Mouse (Mus musculus) hindbrain, embryonic 16.5 days (tissue): Measurements from ENCODE around the gene Cyp1a1. TPM values are rescaled to one million over a fixed set of nuclear protein-coding genes. Genes with fewer than 3 reads are reported as not detected.
A peak's percentile ranks its signal among the peaks of the same experiment; 100 is the strongest.

Experiments
- ATAC-seq: fragments of 200-750 bp; cut with Nextera tagmentation; 2 replicates; pipeline ENCODE4 v1.8.0; 2017; ENCODE audit warnings: moderate TSS enrichment, moderate library complexity
- H3K27ac ChIP-seq: fragments of 300-500 bp; sonication (generic); 2 replicates; pipeline ENCODE4 v1.5.1; 2014; ENCODE audit warnings: low read depth, mild to moderate bottlenecking, control low read depth, low read length, moderate library complexity
- H3K27me3 ChIP-seq: fragments of 300-500 bp; sonication (generic); replicated peaks from 2 replicates; pipeline ENCODE4 v1.6.1; 2014; ENCODE audit warnings: low read length; ENCODE audit not compliant: control insufficient read depth, insufficient read depth
- H3K36me3 ChIP-seq: fragments of 300-500 bp; sonication (generic); 2 replicates; pipeline ENCODE4 v1.6.1; 2014; ENCODE audit warnings: mild to moderate bottlenecking, low read length, moderate library complexity, mixed read lengths; ENCODE audit not compliant: control insufficient read depth, insufficient read depth
- H3K4me1 ChIP-seq: fragments of 300-500 bp; sonication (generic); 2 replicates; pipeline ENCODE4 v1.6.1; 2014; ENCODE audit warnings: low read depth, low read length; ENCODE audit not compliant: control insufficient read depth, insufficient read depth
- H3K4me2 ChIP-seq: fragments of 300-500 bp; sonication (generic); 2 replicates; pipeline ENCODE4 v1.6.1; 2014; ENCODE audit warnings: mild to moderate bottlenecking, low read length, control low read depth, moderate library complexity
- H3K4me3 ChIP-seq: fragments of 300-500 bp; sonication (generic); 2 replicates; pipeline ENCODE4 v1.5.1; 2014; ENCODE audit warnings: mild to moderate bottlenecking, low read length, control low read depth, moderate library complexity
- H3K9ac ChIP-seq: fragments of 300-500 bp; sonication (generic); 2 replicates; pipeline ENCODE4 v1.6.1; 2014; ENCODE audit warnings: low read depth, mild to moderate bottlenecking, control low read depth, low read length, moderate library complexity
- H3K9me3 ChIP-seq: fragments of 300-500 bp; sonication (generic); 2 replicates; pipeline ENCODE4 v1.6.1; 2014; ENCODE audit warnings: mild to moderate bottlenecking, low read length, moderate library complexity; ENCODE audit not compliant: control insufficient read depth
- WGBS: fragments of 180-500 bp; shearing (Covaris S2); extraction: QIAGEN DNeasy Blood & Tissue Kit; methylation state at CpG from one replicate; pipeline ENCODE4 v1.1.7; 2014; 5-methylcytosine and 5-hydroxymethylcytosine counted together
- polyA plus RNA-seq: library from polyadenylated mRNA; unstranded; fragments of >200 nt; fragmentation: Nextera tagmentation; extraction: Ambion mirVana; gene quantifications from 2 replicates; pipeline ENCODE4 v1.2.1, GENCODE M21; 2015

The Cyp1a1 gene
- polyA plus RNA-seq, 1 experiment from 2014 or later, result 0.13 TPM

DNA sequence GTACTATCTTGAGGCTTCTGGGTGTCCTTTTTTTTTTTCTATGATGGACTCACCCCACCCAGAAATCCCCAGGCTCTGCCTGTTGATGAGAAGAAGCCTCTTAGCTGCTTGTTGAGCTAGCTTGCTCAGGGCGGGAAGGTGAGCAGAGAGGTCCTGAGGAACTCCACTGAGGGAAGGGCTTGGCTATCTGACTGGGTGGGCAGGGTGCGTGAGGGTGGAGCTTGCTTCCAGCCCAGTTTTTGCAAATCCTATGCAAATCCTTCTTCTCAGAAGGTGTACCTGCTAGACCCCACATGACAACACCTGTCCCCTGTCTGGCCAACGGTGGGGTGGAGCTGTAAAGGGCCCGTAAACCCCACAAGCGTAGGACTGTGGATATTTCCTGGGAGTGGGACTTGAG, 34.4 kb upstream of the Cyp1a1 start, which contains the start of gene Csk:
Csk (minus strand) TSS at position 349 of the 400 bp plus-strand sequence.
- Histone ChIP-seq H3K27ac (no peak within 1 kb of the TSS), H3K4me1 (peaks cover 7% of the 10 kb centered on the region), H3K36me3 (no peaks in the 10 kb centered on the region), H3K4me3 (no peak within 1 kb of the TSS), H3K9ac (no peak within 1 kb of the TSS), H3K9me3 (no peaks in the 10 kb centered on the region), H3K27me3 (no peaks in the 10 kb centered on the region), H3K4me2 (no peak within 1 kb of the TSS)
- 54% methylated on average over 5 of the region's 5 CpGs for WGBS
- no peak for ATAC-seq

DNA sequence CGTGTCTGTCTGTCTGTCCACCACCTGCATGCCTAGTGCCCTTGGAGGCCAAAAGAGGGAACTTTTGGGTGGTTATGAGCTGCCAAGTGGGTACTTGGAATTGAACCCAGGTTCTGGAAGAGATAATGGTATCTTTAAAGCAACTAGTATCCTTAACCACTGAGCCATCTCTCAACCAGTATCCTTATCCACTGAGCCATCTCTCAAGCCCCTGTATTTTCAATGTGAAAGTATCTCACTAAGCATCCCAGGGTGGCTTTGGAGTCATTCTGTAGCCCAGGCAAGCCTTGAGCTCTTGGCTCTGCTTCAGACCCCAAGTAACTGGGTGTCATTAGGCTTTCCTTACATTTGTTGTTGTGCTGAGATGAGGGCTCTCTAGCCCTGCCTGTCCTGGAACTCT, 32.8 kb upstream of the Cyp1a1 start:
- Histone ChIP-seq H3K27me3 (no peaks in the 10 kb centered on the region), H3K27ac (no peak overlapping the region), H3K4me2 (no peak overlapping the region), H3K9me3 (no peaks in the 10 kb centered on the region), H3K36me3 (no peaks in the 10 kb centered on the region), H3K9ac (no peak overlapping the region), H3K4me3 (no peak overlapping the region), H3K4me1 (peaks cover 7% of the 10 kb centered on the region)
- WGBS, result 85% methylated on average over 1 of the region's 1 CpGs
- ATAC-seq, result no peak

DNA sequence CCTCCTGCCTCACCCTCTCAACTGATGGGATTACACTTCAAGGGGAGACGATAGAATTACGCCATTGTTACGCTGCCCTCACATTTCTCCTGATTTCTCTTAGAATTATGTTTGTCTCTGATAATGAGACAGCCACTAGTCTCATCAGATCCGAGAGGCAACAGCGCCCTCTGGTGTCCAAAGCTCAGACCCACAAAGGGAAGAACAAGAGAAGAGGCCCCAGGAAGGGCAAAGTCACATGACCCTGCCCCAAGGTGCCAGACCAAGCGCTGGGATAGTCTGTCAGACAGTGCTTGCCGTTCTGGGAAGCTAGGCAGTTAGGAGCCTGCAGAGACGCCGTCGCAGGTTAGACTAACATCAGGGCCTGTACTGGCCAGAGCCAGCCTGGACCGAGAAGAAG, 32.0 kb upstream of the Cyp1a1 start:
- 2% methylated on average over 11 of the region's 11 CpGs for WGBS
- no peaks in the 10 kb centered on the region for H3K36me3 ChIP-seq
- H3K27me3 ChIP-seq, result no peaks in the 10 kb centered on the region
- H3K4me3 ChIP-seq, result peak overlapping the region; percentile 0; the same call in 1 of the 2 replicates
- H3K4me2 ChIP-seq, result peak overlapping the region; percentile 53
- H3K9ac ChIP-seq, result peak overlapping the region; percentile 55
- H3K27ac ChIP-seq, result no peak overlapping the region
- peak; percentile 83 for ATAC-seq
- no peaks in the 10 kb centered on the region for H3K9me3 ChIP-seq
- H3K4me1 ChIP-seq, result peaks cover 7% of the 10 kb centered on the region

DNA sequence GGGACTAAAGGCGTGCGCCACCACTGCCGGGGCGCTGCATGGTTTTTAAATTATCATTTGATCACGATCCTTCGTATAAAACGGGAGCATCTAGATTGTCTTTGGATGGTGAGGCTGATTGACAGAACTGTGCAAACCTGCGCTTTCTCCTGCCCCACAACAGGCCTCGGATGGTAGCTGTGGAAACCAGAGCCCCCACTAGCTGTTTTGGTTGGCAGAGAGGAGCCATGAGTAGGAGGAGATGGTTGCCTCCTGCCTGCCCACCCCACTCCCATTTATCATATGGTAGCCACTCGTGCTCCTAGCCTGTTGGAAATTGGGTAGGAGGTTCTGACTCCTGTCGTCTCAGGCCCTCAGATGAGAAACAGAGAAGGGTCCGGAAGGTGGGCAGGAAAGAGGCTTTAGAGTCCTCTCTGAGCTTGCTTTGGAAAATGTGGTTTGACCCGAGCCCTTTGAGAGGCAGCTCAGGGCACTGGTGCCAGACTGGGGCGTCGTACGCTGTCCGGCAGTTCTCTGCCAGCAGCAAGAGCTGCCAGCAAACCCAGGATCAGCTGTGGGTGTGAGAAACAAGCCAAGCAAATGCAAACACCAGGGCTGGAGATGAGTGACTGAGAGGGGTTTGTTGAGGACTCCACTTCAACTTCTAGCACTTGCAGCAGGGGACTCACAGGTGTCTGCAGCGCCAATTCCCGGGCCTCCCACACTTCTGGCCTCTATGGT, 30.9 kb upstream of the Cyp1a1 start:
- no peak overlapping the region for H3K4me3 ChIP-seq
- no peak for ATAC-seq

DNA sequence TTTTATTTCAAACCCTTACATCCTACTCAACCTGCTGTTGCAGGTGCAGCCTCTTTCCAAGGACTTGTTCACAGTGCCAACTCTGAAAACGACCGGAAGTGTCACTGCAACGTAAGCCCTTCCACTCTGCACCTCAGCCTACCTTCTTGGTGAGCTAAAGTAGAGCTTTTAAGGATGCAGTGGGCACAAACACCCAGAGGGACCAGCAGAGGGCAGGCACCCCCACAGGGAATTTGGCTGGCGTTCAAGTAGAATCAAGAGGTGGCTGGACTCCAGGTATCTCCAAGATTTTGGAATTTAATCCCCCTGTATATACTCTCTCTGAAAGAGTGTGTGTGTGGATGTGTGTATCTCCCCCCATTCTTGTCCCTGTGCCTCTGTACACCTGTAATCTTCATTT, 29.9 kb upstream of the Cyp1a1 start:
- Histone ChIP-seq H3K4me3 (no peak overlapping the region), H3K4me2 (no peak overlapping the region), H3K9ac (no peak overlapping the region), H3K27me3 (no peaks in the 10 kb centered on the region), H3K36me3 (no peaks in the 10 kb centered on the region), H3K27ac (no peak overlapping the region), H3K4me1 (peaks cover 4% of the 10 kb centered on the region; the same call in 1 of the 2 replicates), H3K9me3 (no peaks in the 10 kb centered on the region)
- 63% methylated on average over 4 of the region's 4 CpGs for WGBS
- ATAC-seq, result no peak

More for the DNA sequence above, 30.9 kb upstream of the Cyp1a1 start:
- H3K9me3 ChIP-seq, result no peaks in the 10 kb centered on the region
- WGBS, result 81% methylated on average over 19 of the region's 19 CpGs
- H3K4me2 ChIP-seq, result no peak overlapping the region
- H3K9ac ChIP-seq, result no peak overlapping the region
- no peak overlapping the region for H3K27ac ChIP-seq
- H3K4me1 ChIP-seq, result peaks cover 4% of the 10 kb centered on the region; the same call in 1 of the 2 replicates
- no peaks in the 10 kb centered on the region for H3K27me3 ChIP-seq
- H3K36me3 ChIP-seq, result no peaks in the 10 kb centered on the region

DNA sequence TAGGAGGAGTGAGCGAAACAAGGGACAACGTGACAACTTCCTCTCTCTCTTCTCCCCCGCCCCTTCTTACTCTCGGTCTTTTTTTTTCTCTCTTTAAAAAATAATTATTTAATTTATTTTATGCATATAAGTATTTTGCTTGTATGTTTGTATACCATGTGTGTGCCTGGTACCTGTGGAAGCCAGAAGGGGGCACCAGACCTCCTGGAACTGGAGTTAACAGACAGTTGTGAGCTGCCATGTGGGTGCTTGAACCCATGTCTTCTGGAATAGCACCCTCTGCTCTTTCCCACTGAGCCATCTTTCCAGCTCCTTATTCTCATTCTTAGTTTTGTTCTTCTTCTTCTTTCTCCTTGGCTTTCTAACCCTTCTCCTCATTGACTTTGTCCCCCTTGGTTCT, 28.8 kb upstream of the Cyp1a1 start:
- H3K4me1 ChIP-seq, result peaks cover 4% of the 10 kb centered on the region; the same call in 1 of the 2 replicates
- no peak overlapping the region for H3K9ac ChIP-seq
- no peaks in the 10 kb centered on the region for H3K27me3 ChIP-seq
- H3K4me2 ChIP-seq, result no peak overlapping the region
- no peak overlapping the region for H3K27ac ChIP-seq
- H3K4me3 ChIP-seq, result no peak overlapping the region
- no peaks in the 10 kb centered on the region for H3K9me3 ChIP-seq
- ATAC-seq, result no peak
- H3K36me3 ChIP-seq, result no peaks in the 10 kb centered on the region
- WGBS, result 85% methylated on average over 4 of the region's 4 CpGs

DNA sequence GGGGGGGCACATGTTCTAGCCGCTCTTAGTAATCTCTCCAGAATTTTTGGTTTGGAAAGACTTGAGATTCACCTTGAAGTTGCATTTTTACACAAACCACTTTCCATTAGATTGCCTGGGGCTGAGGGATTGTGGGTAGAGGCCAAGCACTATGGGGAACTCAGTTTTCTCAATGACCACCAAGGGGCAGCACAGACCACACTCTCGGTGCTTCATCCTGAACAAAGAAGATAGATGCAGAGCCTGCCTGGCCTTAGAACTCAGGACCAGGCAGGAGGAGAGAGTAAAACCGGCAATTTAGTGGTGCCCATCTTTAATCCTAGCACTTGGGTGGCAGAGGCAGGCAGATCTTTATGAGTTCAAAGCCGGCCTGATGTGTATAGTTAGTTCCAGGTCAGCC, 28.0 kb upstream of the Cyp1a1 start:
- Histone ChIP-seq H3K36me3 (no peaks in the 10 kb centered on the region), H3K4me2 (no peak overlapping the region), H3K9ac (no peak overlapping the region), H3K9me3 (no peaks in the 10 kb centered on the region), H3K4me3 (no peak overlapping the region), H3K4me1 (peaks cover 4% of the 10 kb centered on the region; the same call in 1 of the 2 replicates), H3K27ac (no peak overlapping the region), H3K27me3 (no peaks in the 10 kb centered on the region)
- WGBS, result 24% methylated on average over 4 of the region's 4 CpGs
- ATAC-seq, result peak; percentile 68; the same call in 1 of the 2 replicates

DNA sequence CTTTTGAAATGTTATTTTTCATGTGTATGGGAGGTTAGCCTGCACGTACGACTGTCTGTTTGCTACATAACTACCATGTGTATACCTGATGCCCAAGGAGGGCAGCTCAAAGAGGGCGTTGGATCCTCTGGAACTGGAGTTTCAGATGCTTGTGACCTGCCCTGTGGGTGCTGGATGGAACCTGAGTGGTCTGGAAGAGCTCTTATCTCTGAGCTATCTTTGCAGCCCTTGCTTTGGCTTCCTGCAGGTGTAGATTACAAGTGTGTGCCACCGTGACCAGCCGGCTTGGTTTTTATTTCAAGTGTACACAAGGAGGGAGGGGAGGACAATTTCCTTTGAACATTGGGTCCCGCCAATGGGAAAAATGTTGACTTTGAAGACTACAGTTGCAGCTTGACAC, 27.2 kb upstream of the Cyp1a1 start:
- no peak overlapping the region for H3K9ac ChIP-seq
- no peak overlapping the region for H3K4me2 ChIP-seq
- H3K27ac ChIP-seq, result no peak overlapping the region
- 79% methylated on average over 6 of the region's 6 CpGs for WGBS
- peaks cover 4% of the 10 kb centered on the region; the same call in 1 of the 2 replicates for H3K4me1 ChIP-seq
- no peak overlapping the region for H3K4me3 ChIP-seq
- H3K27me3 ChIP-seq, result no peaks in the 10 kb centered on the region
- no peak for ATAC-seq
- H3K9me3 ChIP-seq, result no peaks in the 10 kb centered on the region
- no peaks in the 10 kb centered on the region for H3K36me3 ChIP-seq

DNA sequence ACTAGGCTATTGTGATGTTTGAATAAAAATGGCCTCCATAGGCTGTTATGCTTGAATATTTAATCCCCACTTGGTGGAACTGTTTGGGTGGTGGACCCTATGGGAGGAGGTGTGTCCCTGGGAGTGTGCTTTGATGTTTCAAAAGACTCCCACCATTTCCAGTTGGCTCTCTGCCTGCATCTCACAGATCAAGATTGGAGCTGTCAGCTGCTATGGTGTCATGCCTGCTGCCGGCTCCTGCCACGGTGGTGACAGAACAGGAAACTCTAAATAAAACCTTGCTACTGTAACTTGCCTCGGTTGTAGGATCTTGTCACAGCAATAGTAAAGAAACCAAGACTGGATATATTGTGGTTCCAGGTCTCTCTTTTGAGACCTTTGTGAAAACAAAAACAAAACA, 26.2 kb upstream of the Cyp1a1 start:
- Histone ChIP-seq H3K9me3 (no peaks in the 10 kb centered on the region), H3K4me2 (no peak overlapping the region), H3K27ac (no peak overlapping the region), H3K36me3 (no peaks in the 10 kb centered on the region), H3K4me1 (no peaks in the 10 kb centered on the region), H3K27me3 (no peaks in the 10 kb centered on the region), H3K9ac (no peak overlapping the region), H3K4me3 (no peak overlapping the region)
- no peak for ATAC-seq
- 56% methylated on average over 3 of the region's 3 CpGs for WGBS
